Mouse (Mus musculus): Measurements from ENCODE around the gene Golim4. TPM values are rescaled to one million over a fixed set of nuclear protein-coding genes. Genes with fewer than 3 reads are reported as not detected.

Gene Golim4
- polyA plus RNA-seq, 1 experiment from 2014 or later, result 40.0 TPM

DNA sequence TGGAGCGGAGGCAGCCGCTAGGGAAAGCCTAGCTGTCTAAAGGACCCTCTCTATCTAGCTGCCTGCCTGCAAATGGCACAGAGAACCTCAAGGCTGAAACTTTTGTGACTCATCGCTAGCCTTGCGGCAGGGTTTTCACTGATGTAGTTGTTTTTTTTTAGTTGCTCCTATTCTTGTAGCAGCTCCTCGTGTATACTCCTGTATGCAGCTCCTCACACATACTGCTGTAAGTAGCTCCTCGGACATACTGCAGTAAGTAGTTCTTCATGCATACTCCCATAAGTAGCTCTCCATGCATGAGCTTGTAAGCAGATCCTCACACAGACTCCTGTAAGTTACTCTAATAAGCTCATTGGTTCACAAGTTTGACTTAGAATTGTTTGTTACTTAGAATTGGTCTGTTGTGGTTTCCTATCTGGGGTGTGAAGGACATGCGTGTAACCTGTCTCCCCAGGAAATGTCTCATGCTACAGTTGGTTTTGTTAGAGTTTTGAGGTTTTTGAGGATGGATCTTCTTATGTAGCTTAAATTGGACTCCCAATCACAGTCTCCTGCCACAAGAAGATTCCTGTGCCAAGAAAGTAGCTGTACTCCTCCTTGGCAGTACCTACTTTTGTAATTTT lies 26.7 kb downstream of the Golim4 start:
- Histone ChIP-seq H3K27ac (replicated peaks) (no peak overlapping the region), H3K9ac (ENCODE audit: low read length) (no peak overlapping the region)
- no peak for DNase-seq (ENCODE audit: low spot score)

GRCm38 (mm10) chr3:75926327-75926726 lies 30.4 kb downstream of the Golim4 start:
- ATAC-seq (ENCODE audit: low FRiP score, low TSS enrichment) (no peak), DNase-seq (ENCODE audit: low spot score) (no peak)
- TF ChIP-seq CTCF (IDR thresholded peaks at IDR 0.05; ENCODE audit: low read depth) (no peak), EP300 (optimal IDR thresholded peaks at IDR 0.05) (no peak)
- 73% methylated on average over 3 of the region's 3 CpGs for WGBS
- no peaks in the 10 kb centered on the region for H3K4me1 ChIP-seq (replicated peaks; ENCODE audit: control insufficient read depth, insufficient read depth)
- no peaks in the 10 kb centered on the region for H3K9me3 ChIP-seq (ENCODE audit: control insufficient read depth, low read length)
- H3K4me2 ChIP-seq (replicated peaks; ENCODE audit: low read depth), result no peak overlapping the region
- no peak overlapping the region for H3K9ac ChIP-seq (ENCODE audit: low read length)
- H3K36me3 ChIP-seq (ENCODE audit: control insufficient read depth, insufficient read depth, low read length), result no peaks in the 10 kb centered on the region
- no peaks in the 10 kb centered on the region for H3K27me3 ChIP-seq (ENCODE audit: control insufficient read depth, insufficient read depth, low read length)
- no peak overlapping the region for H3K27ac ChIP-seq (replicated peaks)
- H3K4me3 ChIP-seq (ENCODE audit: low read depth, low read length), result no peak overlapping the region

More for the DNA sequence above, 26.7 kb downstream of the Golim4 start:
- Histone ChIP-seq H3K27me3 (ENCODE audit: control insufficient read depth, insufficient read depth, low read length) (no peaks in the 10 kb centered on the region), H3K36me3 (ENCODE audit: control insufficient read depth, insufficient read depth, low read length) (no peaks in the 10 kb centered on the region), H3K4me2 (replicated peaks; ENCODE audit: low read depth) (no peak overlapping the region), H3K9me3 (ENCODE audit: control insufficient read depth, low read length) (no peaks in the 10 kb centered on the region), H3K4me3 (ENCODE audit: low read depth, low read length) (no peak overlapping the region), H3K4me1 (replicated peaks; ENCODE audit: control insufficient read depth, insufficient read depth) (no peaks in the 10 kb centered on the region)
- ATAC-seq (ENCODE audit: low FRiP score, low TSS enrichment), result no peak
- 84% methylated on average over 7 of the region's 7 CpGs for WGBS
- TF ChIP-seq CTCF (IDR thresholded peaks at IDR 0.05; ENCODE audit: low read depth) (no peak), EP300 (optimal IDR thresholded peaks at IDR 0.05) (no peak)

GRCm38 (mm10) chr3:75925123-75925522 lies 31.6 kb downstream of the Golim4 start:
- no peaks in the 10 kb centered on the region for H3K27me3 ChIP-seq (ENCODE audit: control insufficient read depth, insufficient read depth, low read length)
- no peak for TF ChIP-seq EP300 (optimal IDR thresholded peaks at IDR 0.05)
- TF ChIP-seq CTCF (IDR thresholded peaks at IDR 0.05; ENCODE audit: low read depth), result no peak
- DNase-seq (ENCODE audit: low spot score) (no peak), ATAC-seq (ENCODE audit: low FRiP score, low TSS enrichment) (no peak)
- no peaks in the 10 kb centered on the region for H3K9me3 ChIP-seq (ENCODE audit: control insufficient read depth, low read length)
- no peak overlapping the region for H3K4me3 ChIP-seq (ENCODE audit: low read depth, low read length)
- H3K9ac ChIP-seq (ENCODE audit: low read length), result no peak overlapping the region
- no peak overlapping the region for H3K4me2 ChIP-seq (replicated peaks; ENCODE audit: low read depth)
- WGBS, result 81% methylated on average over 2 of the region's 2 CpGs
- H3K36me3 ChIP-seq (ENCODE audit: control insufficient read depth, insufficient read depth, low read length), result no peaks in the 10 kb centered on the region
- no peak overlapping the region for H3K27ac ChIP-seq (replicated peaks)
- peaks cover 2% of the 10 kb centered on the region; the same call in 1 of the 2 replicates for H3K4me1 ChIP-seq (replicated peaks; ENCODE audit: control insufficient read depth, insufficient read depth)

DNA sequence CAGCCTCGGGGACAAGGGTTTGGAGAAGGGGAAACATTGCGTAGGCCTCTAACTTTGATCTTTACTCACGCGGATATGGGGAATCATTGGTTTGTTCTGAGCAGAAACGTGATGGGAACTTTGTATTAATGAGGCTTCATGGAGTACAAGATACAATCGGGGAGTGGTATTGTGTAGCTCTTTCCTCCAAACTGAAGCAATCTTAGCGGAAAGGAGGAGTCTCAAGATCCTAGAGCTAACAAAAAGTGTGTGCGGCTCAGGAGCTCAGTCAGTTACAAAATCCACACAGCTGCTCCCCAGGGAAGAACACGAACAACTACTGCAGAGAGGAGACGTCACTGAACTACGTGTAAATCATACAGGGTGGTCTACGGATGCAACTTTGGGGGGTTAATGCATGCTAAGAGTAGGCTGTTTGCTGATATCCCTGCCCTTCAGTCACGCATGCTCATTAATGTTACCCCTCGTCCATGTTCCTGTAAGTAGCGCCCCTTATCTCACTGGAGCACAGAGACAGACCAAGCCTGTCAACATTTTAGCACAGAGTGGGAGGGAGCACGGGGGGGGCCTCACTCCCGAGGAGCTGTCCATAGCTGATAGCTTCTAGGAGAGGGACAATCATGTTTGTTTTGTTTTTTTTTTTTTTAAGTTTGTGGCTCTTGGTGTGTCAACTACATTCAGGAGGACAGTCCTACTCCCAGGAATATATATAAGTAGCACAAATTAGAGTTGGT lies 38.8 kb downstream of the Golim4 start:
- Histone ChIP-seq H3K4me2 (replicated peaks; ENCODE audit: low read depth) (no peak overlapping the region), H3K9me3 (ENCODE audit: control insufficient read depth, low read length) (no peaks in the 10 kb centered on the region), H3K4me1 (replicated peaks; ENCODE audit: control insufficient read depth, insufficient read depth) (peaks cover 2% of the 10 kb centered on the region; the same call in 1 of the 2 replicates), H3K9ac (ENCODE audit: low read length) (no peak overlapping the region), H3K27ac (replicated peaks) (no peak overlapping the region), H3K36me3 (ENCODE audit: control insufficient read depth, insufficient read depth, low read length) (no peaks in the 10 kb centered on the region), H3K27me3 (ENCODE audit: control insufficient read depth, insufficient read depth, low read length) (no peaks in the 10 kb centered on the region), H3K4me3 (ENCODE audit: low read depth, low read length) (no peak overlapping the region)
- ATAC-seq (ENCODE audit: low FRiP score, low TSS enrichment) (no peak), DNase-seq (ENCODE audit: low spot score) (no peak)
- TF ChIP-seq CTCF (IDR thresholded peaks at IDR 0.05; ENCODE audit: low read depth), result no peak
- no peak for TF ChIP-seq EP300 (optimal IDR thresholded peaks at IDR 0.05)
- 74% methylated on average over 17 of the region's 17 CpGs for WGBS

GRCm38 (mm10) chr3:75912786-75913185 lies 44.0 kb downstream of the Golim4 start:
- H3K4me1 ChIP-seq (replicated peaks; ENCODE audit: control insufficient read depth, insufficient read depth), result no peaks in the 10 kb centered on the region
- H3K27ac ChIP-seq (replicated peaks), result no peak overlapping the region
- no peaks in the 10 kb centered on the region for H3K36me3 ChIP-seq (ENCODE audit: control insufficient read depth, insufficient read depth, low read length)
- no peak overlapping the region for H3K4me3 ChIP-seq (ENCODE audit: low read depth, low read length)
- TF ChIP-seq EP300 (optimal IDR thresholded peaks at IDR 0.05) (no peak), CTCF (IDR thresholded peaks at IDR 0.05; ENCODE audit: low read depth) (no peak)
- no peak overlapping the region for H3K9ac ChIP-seq (ENCODE audit: low read length)
- ATAC-seq (ENCODE audit: low FRiP score, low TSS enrichment), result no peak
- no peak overlapping the region for H3K4me2 ChIP-seq (replicated peaks; ENCODE audit: low read depth)
- WGBS, result 62% methylated on average over 4 of the region's 4 CpGs
- H3K9me3 ChIP-seq (ENCODE audit: control insufficient read depth, low read length), result no peaks in the 10 kb centered on the region
- no peaks in the 10 kb centered on the region for H3K27me3 ChIP-seq (ENCODE audit: control insufficient read depth, insufficient read depth, low read length)
- DNase-seq (ENCODE audit: low spot score), result no peak

GRCm38 (mm10) chr3:75910768-75911167 lies 46.0 kb downstream of the Golim4 start:
- Histone ChIP-seq H3K4me1 (replicated peaks; ENCODE audit: control insufficient read depth, insufficient read depth) (no peaks in the 10 kb centered on the region), H3K27ac (replicated peaks) (no peak overlapping the region), H3K36me3 (ENCODE audit: control insufficient read depth, insufficient read depth, low read length) (no peaks in the 10 kb centered on the region; the same call in none of the 2 replicates), H3K4me2 (replicated peaks; ENCODE audit: low read depth) (no peak overlapping the region), H3K27me3 (ENCODE audit: control insufficient read depth, insufficient read depth, low read length) (no peaks in the 10 kb centered on the region), H3K9ac (ENCODE audit: low read length) (no peak overlapping the region), H3K9me3 (ENCODE audit: control insufficient read depth, low read length) (no peaks in the 10 kb centered on the region), H3K4me3 (ENCODE audit: low read depth, low read length) (no peak overlapping the region)
- DNase-seq (ENCODE audit: low spot score) (no peak), ATAC-seq (ENCODE audit: low FRiP score, low TSS enrichment) (no peak)
- TF ChIP-seq EP300 (optimal IDR thresholded peaks at IDR 0.05) (no peak), CTCF (IDR thresholded peaks at IDR 0.05; ENCODE audit: low read depth) (no peak)

Data from stomach, postnatal 0 days (tissue).